Mouse (Mus musculus): Measurements from ENCODE around the gene Spink4.

Spink4 gene

DNA sequence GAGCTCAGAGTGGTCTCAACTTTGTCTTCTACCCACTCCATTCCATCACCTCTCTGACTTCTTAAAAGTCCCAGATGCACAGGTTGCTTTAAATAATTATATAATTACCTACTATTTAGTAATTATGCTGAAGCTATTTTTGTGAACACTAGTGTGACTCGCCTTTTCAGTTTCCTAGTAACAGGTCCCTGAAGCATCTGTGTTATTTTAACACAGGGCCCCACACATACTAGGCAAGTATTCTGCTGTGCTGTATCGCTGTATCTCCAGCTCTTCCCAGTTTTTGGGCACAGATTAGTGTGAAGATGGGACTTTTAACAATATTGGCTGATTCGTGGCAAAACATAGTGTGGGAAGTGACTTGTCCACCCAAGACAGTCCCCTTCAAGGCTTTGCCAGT lies 43.7 kb downstream of the Spink4 start:
- no peak for DNase-seq (ENCODE audit: low spot score in 2 of 2)

DNA sequence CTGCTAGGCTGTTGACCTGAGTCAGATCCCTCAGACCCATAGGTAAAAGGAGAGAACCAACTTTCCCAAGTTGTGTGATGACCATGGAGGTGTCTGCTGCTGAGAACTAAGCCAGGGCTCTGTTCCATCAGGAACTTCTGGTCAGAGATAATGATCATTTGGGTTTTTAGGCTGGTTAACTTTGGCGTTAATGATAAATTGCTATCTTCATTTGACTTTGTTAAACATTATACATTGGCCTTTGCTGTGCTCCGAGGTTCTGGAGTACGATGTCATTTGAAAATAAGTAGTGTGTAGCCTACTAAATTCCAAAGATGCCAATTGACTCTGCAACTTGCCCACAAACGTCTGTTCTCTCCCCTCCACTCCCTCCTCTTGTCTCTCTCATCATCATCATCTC lies 49.3 kb downstream of the Spink4 start:
- no peak for DNase-seq (ENCODE audit: low spot score in 2 of 2)

DNA sequence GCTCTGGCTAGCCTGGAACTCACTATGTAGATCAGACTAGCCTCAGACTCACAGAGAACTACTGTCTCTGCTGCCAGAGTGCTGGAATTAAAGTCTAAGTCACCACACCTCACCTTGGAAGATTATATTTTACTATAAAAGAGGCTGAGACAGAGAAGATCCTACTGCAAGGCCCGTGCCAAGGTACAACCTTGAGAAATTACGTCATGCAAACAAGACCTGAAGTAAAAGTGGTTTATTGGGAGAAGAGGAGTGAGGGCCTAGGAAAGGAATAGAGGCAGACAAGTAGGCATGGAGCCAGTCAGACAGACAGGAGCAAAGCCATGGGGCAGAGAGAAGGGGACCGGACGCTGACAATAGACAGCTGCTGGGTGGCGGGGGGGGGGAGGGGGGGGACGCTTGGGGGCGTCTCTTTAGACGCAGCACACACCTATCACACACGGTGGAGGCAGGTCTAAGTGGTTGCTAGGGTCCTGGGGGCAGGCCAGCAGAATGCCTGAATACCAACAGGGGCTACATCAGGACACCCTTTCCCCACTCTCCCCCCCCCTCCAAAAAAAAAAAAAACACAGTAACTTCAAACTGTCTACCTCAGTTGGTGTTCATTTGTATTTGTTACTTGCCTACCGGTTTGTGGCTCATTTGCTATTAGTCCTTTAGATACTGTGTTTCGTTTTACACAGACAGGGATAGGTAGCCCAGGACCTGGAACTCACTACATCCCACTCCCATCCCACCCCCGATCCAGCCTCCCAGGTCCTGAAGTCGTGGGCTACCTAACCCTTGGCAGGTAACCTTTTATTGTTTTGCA lies 50.1 kb downstream of the Spink4 start:
- DNase-seq (ENCODE audit: low spot score in 2 of 2): no peak

DNA sequence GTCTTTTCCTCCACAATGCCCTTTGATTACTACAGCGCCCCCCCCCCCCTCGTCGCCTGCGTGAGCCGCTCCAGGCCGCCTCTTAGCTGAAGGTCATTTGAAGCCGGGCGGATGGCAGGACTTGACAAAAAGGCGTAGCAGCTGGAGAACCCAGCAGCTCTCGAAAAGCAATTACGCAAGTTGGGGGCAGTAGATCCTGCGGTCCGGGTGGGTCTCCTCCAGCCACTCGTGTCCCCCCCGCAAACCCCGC lies 50.7 kb downstream of the Spink4 start:
- DNase-seq (ENCODE audit: low spot score in 2 of 2): no peak

DNA sequence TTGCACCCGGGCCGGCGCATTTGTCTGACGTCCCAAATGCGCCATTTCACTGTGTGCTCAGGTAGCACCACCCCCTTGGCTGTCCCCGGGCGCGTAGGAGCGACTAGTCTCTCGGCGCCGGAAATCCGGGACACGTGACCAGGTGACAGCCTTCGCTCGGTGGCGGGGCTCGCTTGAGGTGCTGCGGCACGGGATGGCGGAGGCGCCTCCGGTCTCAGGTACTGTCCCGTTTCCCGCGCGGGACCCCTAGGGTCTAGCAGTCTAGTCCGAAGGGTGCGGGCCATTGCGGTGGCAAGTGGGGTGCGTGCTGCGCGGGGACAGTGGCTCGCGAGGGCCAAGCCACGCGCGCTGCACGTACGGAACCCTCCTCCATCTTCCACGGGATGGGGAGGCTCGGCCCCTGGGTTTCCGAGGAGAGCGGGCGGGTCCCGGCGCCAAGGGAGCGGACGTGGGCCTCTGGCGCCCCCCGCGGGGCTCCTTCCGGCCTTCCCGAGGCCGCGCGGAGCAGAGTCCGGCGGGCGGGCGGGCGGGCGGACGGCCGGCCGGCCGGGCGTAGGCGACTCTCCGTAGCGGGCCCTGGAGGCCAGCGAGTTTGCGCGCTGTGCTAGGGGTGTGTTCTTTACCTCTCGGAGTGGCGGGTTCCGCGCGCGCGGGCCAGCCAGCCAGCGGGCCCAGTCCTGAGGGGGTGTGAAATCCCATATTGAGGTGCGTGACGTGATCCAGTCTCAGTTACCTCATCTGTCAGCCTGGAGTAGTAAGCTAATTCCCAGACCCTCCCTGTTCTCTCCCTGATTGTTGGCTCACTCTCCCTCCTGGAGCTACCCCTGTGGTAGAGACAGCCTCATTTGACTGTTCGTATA lies 51.2 kb downstream of the Spink4 start, which contains the start of gene Nfx1:
Nfx1 (plus strand) TSS at position 65 of the 860 bp plus-strand sequence.
- DNase-seq (ENCODE audit: low spot score in 2 of 2): peak; percentile 93 to 96

DNA sequence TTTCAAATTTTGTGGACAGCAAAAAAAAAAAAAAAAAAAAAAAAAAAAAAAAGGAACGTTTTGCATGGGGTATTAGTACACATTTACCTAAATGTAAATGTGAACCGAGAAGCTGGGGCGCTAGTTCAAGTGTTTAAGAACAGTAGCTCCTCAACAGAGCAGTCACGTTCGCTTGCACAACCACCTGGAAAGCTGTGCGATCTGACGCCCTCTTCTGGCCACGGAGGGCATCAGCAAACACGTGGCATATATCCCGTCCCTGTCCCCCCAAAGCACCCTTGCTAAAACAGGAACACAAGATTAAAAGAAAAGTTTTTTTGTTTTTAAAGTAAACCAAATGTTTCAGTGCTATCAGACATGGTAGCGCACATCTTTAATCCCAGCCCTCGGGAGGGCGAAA lies 51.9 kb downstream of the Spink4 start:
- DNase-seq (ENCODE audit: low spot score in 2 of 2): no peak

DNA sequence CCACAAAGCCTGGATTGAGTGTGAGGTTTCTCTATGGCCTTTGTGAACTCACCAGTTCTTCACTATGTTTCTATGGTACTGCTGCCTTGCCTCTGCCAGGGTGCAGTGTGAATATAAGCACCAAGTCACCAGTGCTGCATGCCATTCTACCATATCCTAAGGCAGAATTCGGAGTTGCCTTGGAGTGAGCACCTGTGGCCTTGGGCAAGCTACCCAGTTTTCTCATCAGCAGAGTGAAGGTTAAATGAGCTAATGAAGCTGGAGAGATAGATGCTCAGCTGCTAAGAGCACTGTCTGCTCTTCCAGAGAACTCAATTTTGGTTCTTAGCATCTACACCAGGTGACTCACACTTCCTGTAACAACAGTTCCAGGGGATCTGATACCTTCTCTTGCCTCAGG lies 54.2 kb downstream of the Spink4 start:
- no peak for DNase-seq (ENCODE audit: low spot score in 2 of 2)

DNA sequence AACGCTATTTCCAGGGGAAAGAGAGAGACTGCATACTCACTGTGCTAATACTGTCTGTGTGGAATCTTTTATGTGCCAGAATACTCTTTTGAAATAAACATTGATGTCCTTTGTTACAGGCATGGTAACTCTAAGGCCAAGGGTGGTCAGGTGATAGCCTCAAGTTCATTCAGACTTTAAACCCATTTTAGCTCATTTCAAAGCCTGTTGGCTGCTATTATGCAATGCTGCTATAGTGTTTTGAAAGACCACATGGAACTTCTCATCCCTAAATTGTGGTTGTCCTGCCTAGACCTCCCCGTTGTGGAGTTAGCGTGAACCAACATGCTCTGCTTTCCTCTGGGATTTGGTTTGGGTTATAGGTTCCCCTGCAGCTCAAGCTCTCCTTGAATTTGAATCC lies 55.8 kb downstream of the Spink4 start:
- no peak for DNase-seq (ENCODE audit: low spot score in 2 of 2)

DNA sequence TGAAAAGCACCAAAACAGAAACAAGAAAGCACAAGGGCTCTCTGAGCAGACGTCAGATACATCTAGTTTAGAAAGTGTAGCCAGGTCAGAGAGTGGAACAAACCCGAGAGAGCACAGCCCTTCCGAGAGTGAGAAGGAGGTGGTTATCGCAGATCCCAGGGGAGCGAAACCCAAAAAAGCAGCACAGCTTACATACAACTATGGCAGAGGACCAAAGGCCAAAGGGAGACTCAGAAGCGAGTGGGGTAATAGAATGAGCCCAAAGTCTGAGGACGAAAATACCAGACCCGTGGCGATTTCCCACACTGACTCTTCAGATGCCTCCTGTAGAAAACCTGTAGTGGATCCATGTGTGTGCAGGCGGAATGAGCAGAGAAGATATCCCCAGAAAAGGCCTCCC lies 56.8 kb downstream of the Spink4 start:
- no peak for DNase-seq (ENCODE audit: low spot score in 2 of 2)

DNA sequence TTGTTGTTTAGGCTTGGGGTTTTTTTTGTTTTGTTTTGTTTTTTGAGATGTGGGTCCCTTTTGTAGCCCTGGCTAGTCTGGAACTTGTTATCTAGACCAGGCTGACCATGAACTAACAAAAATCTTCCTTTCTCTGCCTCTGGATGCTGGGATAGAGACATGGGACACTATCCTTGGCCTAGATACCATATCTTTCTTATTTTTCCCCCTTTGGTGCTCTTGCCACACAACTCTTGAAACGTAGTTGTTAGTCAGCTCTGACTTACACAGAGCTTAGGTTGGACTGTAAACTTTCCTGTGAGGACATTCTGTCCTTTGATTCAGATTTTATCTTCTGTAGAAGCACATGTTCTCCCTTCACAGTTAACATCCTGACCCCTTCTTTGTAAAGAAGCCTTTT lies 59.6 kb downstream of the Spink4 start:
- no peak for DNase-seq (ENCODE audit: low spot score in 2 of 2)
